ENCODE assay signal across 17 mouse cellular contexts in genomic region chr16:24247291-24247690, GRCm38 (mm10).
DNase-seq lines count a peak whose midpoint lies in the region; ATAC-seq and TF ChIP-seq lines count a peak whose summit lies in the region.
"Had no signal": no experiment of that assay in that cellular context is flagged by ENCODE, and none has a peak within 500 bp of the region (broad histone marks: within the 10 kb centered on the region; RNA-seq: fewer than 3 reads in every experiment).

No protein-coding gene starts in this region.

- H3K9me3 ChIP-seq in heart, embryonic 10.5 days = no peaks in the 10 kb centered on the region
- no peaks in the 10 kb centered on the region for H3K9me3 ChIP-seq in midbrain, embryonic 11.5 days (ENCODE audit: control insufficient read depth, low read length)
- H3K9me3 ChIP-seq: midbrain, embryonic 13.5 days had no signal

- peak; percentile 25 to 31 for DNase-seq in heart, adult 18-20 months
- no peak for DNase-seq in heart, embryonic 10.5 days (ENCODE audit: low spot score)
- DNase-seq in lung, postnatal 10 days = peak; percentile 28
- DNase-seq in lung, adult 2 months = no peak
- peak; percentile 18 to 33 for DNase-seq in gastrocnemius, adult 8-10 months (ENCODE audit: low spot score in 2 of 2)
- peak; percentile 36 for DNase-seq in lung, postnatal 36 days
- no peak for DNase-seq in midbrain, embryonic 11.5 days (ENCODE audit: low spot score, missing footprints)
- no peak for DNase-seq in embryo, embryonic 10.5 days (ENCODE audit: low spot score)
- DNase-seq: cerebellum, adult 9-10 months; layer of hippocampus, postnatal 36 days; right cerebral cortex, postnatal 25 days had no signal

- H3K4me1 ChIP-seq in heart, embryonic 10.5 days = no peaks in the 10 kb centered on the region
- no peaks in the 10 kb centered on the region for H3K4me1 ChIP-seq in lung, adult 2 months (ENCODE audit: control insufficient read depth, insufficient read depth, low read length)
- no peaks in the 10 kb centered on the region for H3K4me1 ChIP-seq in midbrain, embryonic 11.5 days (ENCODE audit: control insufficient read depth, insufficient read depth, low read length)
- H3K4me1 ChIP-seq: midbrain, embryonic 13.5 days had no signal

- TF ChIP-seq CTCF in lung, adult 2 months (IDR thresholded peaks at IDR 0.05; ENCODE audit: insufficient read depth, low read length) = no peak

- no peak overlapping the region for H3K4me2 ChIP-seq in midbrain, embryonic 11.5 days
- H3K4me2 ChIP-seq: midbrain, embryonic 13.5 days had no signal

- H3K27me3 ChIP-seq in heart, embryonic 10.5 days (ENCODE audit: insufficient read depth, poor library complexity, severe bottlenecking) = no peaks in the 10 kb centered on the region
- no peaks in the 10 kb centered on the region for H3K27me3 ChIP-seq in midbrain, embryonic 11.5 days (ENCODE audit: control insufficient read depth, insufficient read depth, low read length)
- H3K27me3 ChIP-seq: midbrain, embryonic 13.5 days had no signal

- 72% methylated on average over 5 of the region's 5 CpGs for WGBS in heart, embryonic 10.5 days
- 51% methylated on average over 5 of the region's 5 CpGs for whole genome bisulfite sequencing in lung, adult 2 months
- WGBS in midbrain, embryonic 11.5 days = 87% methylated on average over 5 of the region's 5 CpGs

- no peak overlapping the region for H3K27ac ChIP-seq in heart, embryonic 10.5 days
- no peak overlapping the region for H3K27ac ChIP-seq in midbrain, embryonic 11.5 days (ENCODE audit: low read depth, low read length)
- H3K27ac ChIP-seq: liver, embryonic 14.5 days; midbrain, embryonic 13.5 days had no signal

- H3K9ac ChIP-seq in midbrain, embryonic 11.5 days (ENCODE audit: low read length) = no peak overlapping the region
- H3K9ac ChIP-seq: liver, embryonic 14.5 days; midbrain, embryonic 13.5 days had no signal

- no peaks in the 10 kb centered on the region for H3K36me3 ChIP-seq in heart, embryonic 10.5 days
- H3K36me3 ChIP-seq in midbrain, embryonic 11.5 days (ENCODE audit: control insufficient read depth, insufficient read depth, low read length) = no peaks in the 10 kb centered on the region
- H3K36me3 ChIP-seq: midbrain, embryonic 13.5 days had no signal

- no peak for TF ChIP-seq POLR2A in lung, adult 2 months (IDR thresholded peaks at IDR 0.05; ENCODE audit: borderline replicate concordance, extremely low read depth, low read depth, low read length)

- no peak for ATAC-seq in midbrain, embryonic 11.5 days (ENCODE audit: low FRiP score)
- ATAC-seq: forebrain, embryonic 14.5 days; hindbrain, embryonic 16.5 days; intestine, embryonic 16.5 days; midbrain, embryonic 13.5 days had no signal

- H3K4me3 ChIP-seq in heart, embryonic 10.5 days = no peak overlapping the region
- no peak overlapping the region for H3K4me3 ChIP-seq in lung, adult 2 months (replicated peaks; ENCODE audit: extremely low read depth, low read depth, low read length)
- H3K4me3 ChIP-seq in midbrain, embryonic 11.5 days (ENCODE audit: low read depth, low read length) = no peak overlapping the region
- H3K4me3 ChIP-seq: erythroblast, embryonic 14.5 days; midbrain, embryonic 13.5 days had no signal

Comparison
In these comparisons a context has a peak if more than half of its experiments do, and no peak if none do; other contexts are left out.
1. DNase-seq: peak in heart, adult 18-20 months (2 of 2), lung, postnatal 10 days (single experiment), gastrocnemius, adult 8-10 months (2 of 2) and lung, postnatal 36 days (single experiment); none in heart, embryonic 10.5 days (single experiment), lung, adult 2 months (single experiment), midbrain, embryonic 11.5 days (single experiment) and embryo, embryonic 10.5 days (single experiment).